Mouse (Mus musculus) kidney, postnatal 10 days (tissue): Measurements from ENCODE around the gene Ap3m1.
A peak's percentile ranks its signal among the peaks of the same experiment; 100 is the strongest.

ENCODE experiments used
- DNase-seq: peaks from one replicate; pipeline ENCODE4 v3.0.0; 2021; ENCODE audit warnings: mixed read lengths

Gene Ap3m1

DNA sequence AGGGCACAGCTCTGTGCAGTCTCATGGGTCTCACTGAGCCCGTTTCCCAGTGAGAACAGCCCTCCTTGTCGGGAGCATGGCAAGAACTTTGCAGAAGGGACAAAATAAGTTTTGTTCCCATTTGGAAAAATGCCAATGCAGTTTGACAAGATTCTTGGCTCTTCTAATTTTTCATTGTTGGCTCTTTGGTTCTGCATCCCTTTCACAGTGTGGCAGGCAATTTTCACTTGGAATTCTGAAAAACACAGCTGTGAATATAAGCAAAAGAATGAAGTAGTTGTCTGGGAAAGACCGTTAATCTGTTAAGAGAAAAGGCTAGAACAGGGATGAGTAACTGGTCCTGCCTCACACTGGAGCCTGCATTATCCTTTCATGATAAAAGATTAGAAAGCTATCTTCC, 54.8 kb downstream of the Ap3m1 start:
- no peak for DNase-seq

DNA sequence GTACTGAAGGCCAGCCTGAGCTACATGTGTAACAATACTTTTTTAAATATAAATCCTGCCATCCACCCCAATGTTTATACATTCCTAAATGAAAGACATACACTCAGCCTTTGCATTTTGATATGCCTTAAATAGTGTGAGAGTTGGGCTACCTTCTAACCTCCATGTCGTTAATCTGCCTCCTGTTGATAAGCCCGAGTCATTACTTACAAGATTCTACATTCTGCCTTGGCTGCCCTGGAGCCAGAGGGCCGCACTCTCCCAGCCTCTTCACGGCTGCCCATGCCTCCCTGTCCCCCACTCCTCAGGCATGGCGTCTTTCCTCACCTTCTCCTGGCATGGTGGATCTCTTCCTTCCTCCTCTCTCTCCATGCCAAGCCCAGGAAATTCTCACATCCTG, 55.9 kb downstream of the Ap3m1 start:
- DNase-seq: no peak

DNA sequence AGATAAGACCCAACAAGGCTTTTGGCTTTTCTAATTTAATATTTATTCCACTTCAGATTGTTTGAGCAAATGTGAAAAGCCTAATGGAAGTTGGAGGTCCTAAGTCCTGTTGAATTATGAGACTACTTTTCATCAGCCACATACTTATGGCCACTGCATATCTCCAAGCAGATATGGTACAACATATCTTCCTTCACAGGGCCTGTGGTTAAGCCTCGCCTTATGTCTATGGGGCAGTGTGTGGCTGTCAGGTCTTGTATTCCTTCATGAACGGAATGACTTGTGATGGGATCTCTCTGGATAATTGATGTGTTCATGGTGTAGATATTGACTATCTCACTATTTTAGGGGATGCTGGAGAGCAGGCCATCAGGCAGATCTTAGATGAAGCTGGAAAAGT, 56.8 kb downstream of the Ap3m1 start:
- DNase-seq: no peak

DNA sequence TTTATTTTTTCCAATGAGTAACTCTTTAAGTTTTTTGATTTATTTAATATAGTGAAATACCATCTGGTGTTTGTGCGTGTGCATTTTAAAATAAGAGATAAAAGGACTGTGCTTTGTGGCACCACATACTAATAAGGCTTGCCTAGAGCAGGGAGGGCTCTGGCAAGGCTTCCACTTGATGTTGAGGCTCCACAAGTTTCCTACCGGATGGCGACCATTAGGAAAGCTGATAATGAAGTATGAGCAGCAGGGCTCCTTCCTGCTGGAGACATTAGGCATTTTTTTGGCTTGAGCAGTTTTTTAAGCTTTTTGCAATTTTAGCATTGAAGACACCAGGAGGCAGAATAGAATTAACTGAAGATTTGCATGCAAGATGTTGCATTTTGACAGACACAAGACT, 57.8 kb downstream of the Ap3m1 start:
- DNase-seq: no peak

DNA sequence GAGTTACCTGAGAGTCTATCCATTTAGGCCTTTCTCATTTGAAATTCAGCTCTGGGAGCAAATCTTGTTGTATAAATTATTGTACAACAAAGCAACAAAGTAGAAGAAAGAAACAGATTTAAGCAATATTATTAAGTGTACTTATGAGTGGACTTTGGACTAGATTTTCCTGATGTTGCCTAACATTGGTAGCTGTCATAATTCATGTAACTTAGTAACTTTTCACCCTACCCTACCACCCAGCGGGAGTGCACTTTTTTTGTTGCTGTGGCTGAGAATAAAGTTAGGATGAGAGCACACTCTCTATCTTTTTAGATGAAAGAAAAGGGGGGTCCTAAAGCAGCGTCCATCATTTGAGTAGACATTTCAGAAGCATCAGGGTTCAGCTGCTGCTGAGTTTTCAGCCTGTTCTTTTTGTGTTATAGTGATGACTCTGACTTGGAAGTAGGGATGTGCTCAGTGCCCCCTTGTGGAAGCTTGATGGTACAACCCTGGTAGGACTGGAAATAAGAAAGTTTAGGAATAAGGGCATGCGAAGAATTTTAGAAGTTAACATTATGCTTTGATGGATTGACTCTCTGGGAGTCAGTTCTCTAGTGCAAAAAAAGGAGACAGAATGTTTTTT, 59.1 kb downstream of the Ap3m1 start:
- DNase-seq: peak; percentile 75

DNA sequence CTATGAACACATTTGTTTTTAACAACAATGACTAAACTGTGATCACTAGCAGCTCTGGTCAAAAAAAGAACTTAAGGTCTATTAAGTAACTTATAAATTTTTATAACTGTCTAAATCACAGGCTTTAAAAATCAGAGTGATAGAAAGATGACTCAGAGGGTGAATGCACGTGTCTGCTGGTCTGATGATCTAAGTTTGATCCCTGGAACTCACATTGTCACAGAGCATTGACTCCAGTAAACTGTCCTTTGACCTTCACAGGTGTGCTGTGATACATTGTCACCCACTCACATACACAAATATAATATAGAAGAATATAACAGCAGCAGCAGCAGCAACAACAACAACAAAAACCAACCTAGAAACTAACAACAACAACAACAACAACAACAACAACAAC, 60.8 kb downstream of the Ap3m1 start:
- no peak for DNase-seq

DNA sequence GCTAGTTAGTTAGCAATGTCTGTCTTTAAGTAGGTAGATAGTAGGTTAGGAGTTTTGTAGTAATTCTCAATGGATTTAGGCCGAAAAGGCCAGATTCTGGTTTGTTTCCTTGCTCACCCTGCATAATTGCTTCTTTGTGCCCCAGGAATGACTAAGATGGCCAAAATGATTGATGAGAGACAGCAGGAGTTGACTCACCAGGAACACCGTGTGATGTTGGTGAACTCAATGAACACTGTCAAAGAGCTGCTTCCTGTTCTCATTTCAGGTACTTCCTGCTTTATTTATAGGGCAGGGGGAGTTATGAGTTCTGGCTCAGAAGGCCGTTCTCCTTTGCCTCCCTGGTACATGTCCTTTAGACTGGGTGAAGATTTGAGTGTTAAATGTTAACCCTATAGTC, 66.8 kb downstream of the Ap3m1 start:
- DNase-seq: no peak

DNA sequence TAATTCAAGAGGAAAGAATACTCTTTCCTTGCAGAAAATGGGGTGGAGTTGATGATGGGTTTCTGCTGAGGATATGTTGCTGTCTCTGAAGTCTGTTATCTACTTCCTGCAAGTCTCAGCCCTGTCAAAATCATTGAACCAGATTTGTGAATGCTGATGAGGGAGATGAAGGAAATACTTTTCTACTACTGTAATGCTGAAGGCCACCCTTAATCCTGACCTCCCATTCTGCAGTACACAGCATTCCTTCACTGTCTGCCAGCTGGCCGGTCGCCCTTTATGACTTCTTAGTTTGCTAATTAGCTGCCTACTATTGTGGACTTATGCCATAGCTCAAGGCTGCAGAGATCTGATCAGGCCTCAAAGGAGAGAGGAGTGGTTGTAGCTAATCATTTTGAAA, 68.5 kb downstream of the Ap3m1 start:
- DNase-seq: peak; percentile 82
